Mouse (Mus musculus): ENCODE measurements around the gene Farp1. TPM values are rescaled to one million over a fixed set of nuclear protein-coding genes. Genes with fewer than 3 reads are reported as not detected.

Gene Farp1
- polyA plus RNA-seq, 1 experiment from 2014 or later = 27.9 TPM

DNA sequence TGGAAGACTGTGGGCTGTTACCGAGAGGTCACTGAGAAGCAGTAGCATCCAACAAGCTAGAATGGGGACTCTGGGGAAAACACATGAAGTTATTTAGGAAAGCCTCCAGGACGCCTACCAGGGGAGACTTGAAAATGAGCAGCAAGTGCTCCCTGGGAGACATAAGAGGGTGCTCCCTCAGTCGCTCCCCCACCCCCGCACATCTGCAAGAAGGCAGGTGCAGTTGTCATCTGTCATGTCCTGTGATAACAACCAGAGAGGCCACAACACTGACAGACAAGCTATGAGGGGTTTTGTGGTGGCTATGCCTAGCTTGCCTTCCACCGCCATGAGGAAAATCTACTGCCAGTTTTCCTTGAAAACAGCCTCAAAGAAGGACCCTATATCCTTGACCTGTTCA, 287.1 kb downstream of the Farp1 start:
- no peak overlapping the region for H3K4me3 ChIP-seq (replicated peaks)
- ATAC-seq (ENCODE audit: low FRiP score) = no peak
- H3K4me2 ChIP-seq = no peak overlapping the region
- H3K36me3 ChIP-seq (replicated peaks) = peaks cover 4% of the 10 kb centered on the region; the same call in 1 of the 2 replicates
- H3K9me3 ChIP-seq = no peaks in the 10 kb centered on the region
- no peak overlapping the region for H3K27ac ChIP-seq
- whole genome bisulfite sequencing = 90% methylated on average over 5 of the region's 5 CpGs
- no peak overlapping the region for H3K9ac ChIP-seq
- no peaks in the 10 kb centered on the region for H3K27me3 ChIP-seq
- H3K4me1 ChIP-seq = peaks cover 9% of the 10 kb centered on the region

DNA sequence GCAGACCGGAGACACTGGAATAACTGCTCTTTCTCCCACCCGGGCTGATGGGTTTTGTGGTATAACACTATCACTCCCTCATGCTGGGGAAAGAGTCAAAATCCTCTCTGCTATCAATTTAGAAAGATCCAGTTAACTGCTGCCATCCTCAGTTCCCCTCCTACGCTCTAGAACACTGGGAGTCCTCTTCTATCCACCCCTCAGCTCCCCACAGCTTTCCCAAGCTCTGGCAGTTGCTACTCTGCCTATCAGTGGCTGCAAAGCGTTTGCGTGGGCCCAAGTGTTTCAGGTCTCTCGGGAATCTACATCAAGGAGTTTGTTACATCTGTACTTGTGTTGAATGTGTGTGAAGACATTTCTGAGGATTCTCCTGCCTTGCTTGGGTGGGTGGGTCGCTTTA, 287.6 kb downstream of the Farp1 start:
- no peak for ATAC-seq (ENCODE audit: low FRiP score)
- Histone ChIP-seq H3K4me2 (no peak overlapping the region), H3K27me3 (no peaks in the 10 kb centered on the region), H3K36me3 (replicated peaks) (peaks cover 4% of the 10 kb centered on the region; the same call in 1 of the 2 replicates), H3K27ac (no peak overlapping the region), H3K4me1 (peaks cover 5% of the 10 kb centered on the region; the same call in 1 of the 2 replicates), H3K9ac (no peak overlapping the region), H3K9me3 (no peaks in the 10 kb centered on the region), H3K4me3 (replicated peaks) (no peak overlapping the region)
- 93% methylated on average over 7 of the region's 7 CpGs for WGBS

DNA sequence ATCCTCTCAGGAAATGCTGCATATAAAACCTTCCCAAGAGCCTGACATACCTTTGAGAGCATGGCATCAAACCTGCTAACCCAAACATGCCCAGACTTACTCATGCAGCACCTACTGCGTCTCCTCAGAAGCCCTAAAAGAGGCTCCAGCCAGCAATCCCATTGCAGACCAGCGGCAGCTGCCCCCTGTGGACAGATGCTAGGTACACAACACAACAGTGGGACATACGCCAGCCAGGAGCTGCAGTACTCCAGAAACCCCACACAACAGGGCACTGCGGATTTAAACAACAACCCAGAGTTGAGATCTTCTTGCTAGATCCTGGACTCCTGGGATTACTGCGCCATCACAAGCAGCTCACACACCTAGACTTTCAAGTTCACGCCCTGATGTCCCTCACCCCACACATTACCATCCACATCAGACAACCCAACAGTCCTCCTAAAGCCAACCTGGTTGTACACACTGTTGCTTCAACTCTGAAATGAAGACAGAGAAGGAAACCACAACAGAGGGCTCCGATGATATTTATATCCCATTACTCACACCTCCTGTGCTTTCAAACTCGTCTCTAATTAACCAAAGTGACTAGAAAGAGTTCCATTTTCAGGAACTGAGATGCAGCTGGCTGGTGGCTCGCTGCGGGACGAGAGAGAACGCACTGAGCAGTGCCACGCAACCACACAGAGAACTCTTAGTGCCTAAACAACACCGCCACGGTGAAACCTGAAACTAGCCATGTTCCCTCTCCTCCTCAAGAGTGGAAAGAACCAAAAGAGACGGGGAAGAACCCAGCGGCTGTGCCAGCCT, 289.7 kb downstream of the Farp1 start:
- Histone ChIP-seq H3K9me3 (no peaks in the 10 kb centered on the region), H3K27ac (no peak overlapping the region), H3K27me3 (no peaks in the 10 kb centered on the region), H3K36me3 (replicated peaks) (peaks cover 4% of the 10 kb centered on the region; the same call in 1 of the 2 replicates), H3K4me1 (peaks cover 2% of the 10 kb centered on the region; the same call in 1 of the 2 replicates), H3K4me2 (no peak overlapping the region), H3K4me3 (replicated peaks) (no peak overlapping the region), H3K9ac (no peak overlapping the region)
- ATAC-seq (ENCODE audit: low FRiP score) = no peak
- WGBS = 91% methylated on average over 17 of the region's 17 CpGs

DNA sequence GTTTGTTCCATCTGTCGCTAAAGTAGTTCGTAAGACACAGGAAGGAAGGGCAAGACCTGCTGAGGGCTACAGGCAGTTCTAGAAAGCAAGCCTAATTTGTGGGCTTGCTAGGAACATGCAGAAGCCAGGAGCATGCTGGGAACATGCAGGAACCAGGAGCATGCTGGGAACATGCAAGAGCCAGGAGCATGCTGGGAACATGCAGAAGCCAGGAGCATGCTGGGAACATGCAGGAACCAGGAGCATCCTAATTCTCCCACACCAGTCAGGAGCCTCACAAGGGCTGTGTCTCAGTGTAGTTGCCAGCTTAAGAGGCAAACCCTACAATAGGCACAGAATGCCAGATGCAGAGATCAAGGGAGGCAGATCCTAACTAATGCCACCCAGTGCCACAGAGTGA, 291.4 kb downstream of the Farp1 start:
- Histone ChIP-seq H3K9ac (no peak overlapping the region), H3K27ac (no peak overlapping the region), H3K9me3 (no peaks in the 10 kb centered on the region), H3K4me2 (no peak overlapping the region), H3K36me3 (replicated peaks) (peaks cover 4% of the 10 kb centered on the region; the same call in 1 of the 2 replicates), H3K4me1 (peaks cover 2% of the 10 kb centered on the region; the same call in 1 of the 2 replicates), H3K4me3 (replicated peaks) (no peak overlapping the region), H3K27me3 (no peaks in the 10 kb centered on the region)
- no peak for ATAC-seq (ENCODE audit: low FRiP score)
- WGBS = 86% methylated on average over 2 of the region's 2 CpGs

DNA sequence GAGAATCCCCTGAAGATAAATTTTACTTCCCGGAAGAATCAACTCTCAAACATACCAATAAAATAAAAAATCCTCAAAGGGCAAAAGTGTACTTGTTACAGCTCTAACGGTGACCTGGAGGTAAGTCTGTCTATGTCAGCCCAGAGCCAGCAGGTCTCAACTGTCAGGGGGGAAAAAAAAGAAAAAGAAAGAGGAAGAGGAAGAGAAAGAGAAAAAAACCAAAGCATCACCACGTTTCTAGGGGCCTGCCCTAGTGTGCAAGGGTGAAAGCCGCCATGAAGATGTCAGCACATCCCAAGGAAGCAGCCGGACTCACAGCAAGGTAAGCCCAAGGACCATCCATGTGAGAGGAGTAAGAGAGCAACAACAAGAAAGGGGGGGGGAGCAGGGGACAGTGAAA, 293.9 kb downstream of the Farp1 start:
- whole genome bisulfite sequencing = 86% methylated on average over 5 of the region's 5 CpGs
- ATAC-seq (ENCODE audit: low FRiP score) = no peak
- H3K4me3 ChIP-seq (replicated peaks) = no peak overlapping the region
- no peaks in the 10 kb centered on the region for H3K27me3 ChIP-seq
- H3K9me3 ChIP-seq = no peaks in the 10 kb centered on the region
- H3K9ac ChIP-seq = no peak overlapping the region
- H3K4me2 ChIP-seq = no peak overlapping the region
- no peak overlapping the region for H3K27ac ChIP-seq
- peaks cover 2% of the 10 kb centered on the region; the same call in 1 of the 2 replicates for H3K4me1 ChIP-seq
- H3K36me3 ChIP-seq (replicated peaks) = no peaks in the 10 kb centered on the region

DNA sequence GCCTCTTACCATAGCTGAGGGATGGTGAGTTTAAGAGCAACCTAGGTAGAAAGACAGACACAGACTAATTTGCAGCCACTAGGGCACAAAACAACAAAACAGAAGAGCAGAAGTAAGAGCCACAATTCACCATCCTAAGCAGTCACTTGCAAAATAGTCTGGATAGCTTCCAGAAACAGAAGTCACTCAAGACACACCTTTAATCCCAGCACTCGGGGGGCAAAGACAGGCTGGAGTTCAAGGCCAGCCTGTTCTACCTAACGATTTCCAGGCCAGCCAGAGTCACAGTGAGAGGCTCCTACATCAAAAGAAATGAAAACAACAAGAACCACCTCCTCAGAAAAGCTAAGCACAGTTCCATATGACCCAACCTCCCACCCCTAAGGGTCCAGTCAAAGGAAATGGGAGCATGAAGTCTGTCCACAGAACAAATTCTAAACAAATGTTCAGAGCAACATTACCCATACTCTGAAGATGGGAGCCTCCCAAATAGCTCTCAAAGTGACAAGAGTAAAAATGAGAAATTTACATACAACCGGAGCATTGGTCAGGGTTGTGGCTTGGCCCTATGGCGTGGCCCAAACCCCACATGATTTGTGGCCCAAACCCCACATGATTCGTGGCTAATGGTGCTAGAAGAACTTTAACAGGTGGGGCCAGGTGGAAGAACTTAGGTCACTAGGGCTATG, 294.5 kb downstream of the Farp1 start:
- no peak for ATAC-seq (ENCODE audit: low FRiP score)
- WGBS = 72% methylated on average over 5 of the region's 5 CpGs

DNA sequence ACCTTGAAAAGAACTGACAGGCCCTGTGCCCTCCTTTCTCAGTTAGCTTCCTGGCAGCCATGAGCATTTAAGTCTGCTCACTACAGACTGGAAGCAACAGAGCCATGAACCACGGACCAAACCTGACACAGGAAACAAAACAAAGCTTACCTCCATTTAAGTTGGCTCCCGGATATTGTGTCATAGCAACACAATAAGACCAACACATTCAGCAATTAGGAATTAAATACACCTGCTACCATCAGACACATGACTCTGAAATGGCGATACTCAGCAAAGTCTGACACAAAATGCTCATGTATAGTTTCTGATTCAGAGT, 295.0 kb downstream of the Farp1 start:
- Histone ChIP-seq H3K36me3 (replicated peaks) (peaks cover under 1% of the 10 kb centered on the region; the same call in 1 of the 2 replicates), H3K4me1 (peaks cover 2% of the 10 kb centered on the region; the same call in 1 of the 2 replicates), H3K9ac (no peak overlapping the region), H3K27me3 (no peaks in the 10 kb centered on the region), H3K9me3 (no peaks in the 10 kb centered on the region), H3K27ac (no peak overlapping the region), H3K4me2 (no peak overlapping the region), H3K4me3 (replicated peaks) (no peak overlapping the region)
- no peak for ATAC-seq (ENCODE audit: low FRiP score)
- 87% methylated on average over 3 of the region's 3 CpGs for WGBS

More for the DNA sequence above, 294.5 kb downstream of the Farp1 start:
- Histone ChIP-seq H3K27me3 (no peaks in the 10 kb centered on the region), H3K9ac (no peak overlapping the region), H3K4me3 (replicated peaks) (no peak overlapping the region), H3K4me2 (no peak overlapping the region), H3K27ac (no peak overlapping the region), H3K36me3 (replicated peaks) (no peaks in the 10 kb centered on the region; the same call in 1 of the 2 replicates), H3K9me3 (no peaks in the 10 kb centered on the region), H3K4me1 (peaks cover 2% of the 10 kb centered on the region; the same call in 1 of the 2 replicates)

Other genes with a start within 250 kb of the Farp1 start
- 131 and 136 TPM in 2 replicates for gene Ipo5, start 124.0 kb upstream of the Farp1 start, polyA plus RNA-seq (2016; fragmentation: Nextera tagmentation; extraction: Ambion mirVana)

Measured in forebrain, embryonic 12.5 days (tissue).